Mouse (Mus musculus): ENCODE data around the gene Ric8a. TPM values are rescaled to one million over a fixed set of nuclear protein-coding genes. Genes with fewer than 3 reads are reported as not detected.
A peak's percentile ranks its signal among the peaks of the same experiment; 100 is the strongest.

Gene Ric8a
- polyA plus RNA-seq (2014; fragmentation: Nextera tagmentation; extraction: Ambion mirVana), result 65.7 and 72.8 TPM in 2 replicates

- no peaks in the 10 kb centered on the region for H3K9me3 ChIP-seq (ENCODE audit: control insufficient read depth, low read depth, low read length)
- peak within 1 kb of the TSS; percentile 99 for H3K4me2 ChIP-seq (replicated peaks; ENCODE audit: low read depth, low read length)
- peak within 1 kb of the TSS; percentile 88 for H3K9ac ChIP-seq (replicated peaks; ENCODE audit: low read depth, low read length)
- H3K36me3 ChIP-seq (ENCODE audit: control insufficient read depth, insufficient read depth, low read length), result peaks cover 50% of the 10 kb centered on the region
- H3K27ac ChIP-seq (ENCODE audit: low read length), result peak within 1 kb of the TSS; percentile 94
- peak within 1 kb of the TSS; percentile 87 for H3K4me3 ChIP-seq (ENCODE audit: low read depth, low read length)
- peak; percentile 79 for ATAC-seq (ENCODE audit: insufficient number of reproducible peaks, insufficient read depth, low FRiP score, low read depth)
- under 1% methylated on average over 50 of the region's 50 CpGs for WGBS
- peaks cover 13% of the 10 kb centered on the region for H3K4me1 ChIP-seq (ENCODE audit: control insufficient read depth, insufficient read depth, low read length)
- H3K27me3 ChIP-seq (ENCODE audit: control insufficient read depth, insufficient read depth, low read length), result no peaks in the 10 kb centered on the region
Observed at GRCm38 (mm10) chr7:140856785-140857549, at the start of gene Ric8a. Gene Ric8a, plus strand, starts transcription at chr7:140856957.

GRCm38 (mm10) chr7:140810496-140810895, 46.3 kb upstream of the Ric8a start:
- no peak overlapping the region for H3K27ac ChIP-seq (ENCODE audit: low read length)
- ATAC-seq (ENCODE audit: insufficient number of reproducible peaks, insufficient read depth, low FRiP score, low read depth), result no peak
- 88% methylated on average over 6 of the region's 6 CpGs for WGBS
- no peaks in the 10 kb centered on the region for H3K27me3 ChIP-seq (ENCODE audit: control insufficient read depth, insufficient read depth, low read length)
- no peak overlapping the region for H3K4me3 ChIP-seq (ENCODE audit: low read depth, low read length)
- H3K36me3 ChIP-seq (ENCODE audit: control insufficient read depth, insufficient read depth, low read length), result no peaks in the 10 kb centered on the region; the same call in 1 of the 2 replicates
- H3K4me2 ChIP-seq (replicated peaks; ENCODE audit: low read depth, low read length), result no peak overlapping the region
- no peaks in the 10 kb centered on the region for H3K4me1 ChIP-seq (ENCODE audit: control insufficient read depth, insufficient read depth, low read length)
- no peaks in the 10 kb centered on the region for H3K9me3 ChIP-seq (ENCODE audit: control insufficient read depth, low read depth, low read length)
- no peak overlapping the region for H3K9ac ChIP-seq (replicated peaks; ENCODE audit: low read depth, low read length)

- no peak for ATAC-seq (ENCODE audit: insufficient number of reproducible peaks, insufficient read depth, low FRiP score, low read depth)
- Histone ChIP-seq H3K4me2 (replicated peaks; ENCODE audit: low read depth, low read length) (no peak overlapping the region), H3K4me3 (ENCODE audit: low read depth, low read length) (no peak overlapping the region), H3K27ac (ENCODE audit: low read length) (no peak overlapping the region), H3K4me1 (ENCODE audit: control insufficient read depth, insufficient read depth, low read length) (no peaks in the 10 kb centered on the region), H3K9ac (replicated peaks; ENCODE audit: low read depth, low read length) (no peak overlapping the region), H3K36me3 (ENCODE audit: control insufficient read depth, insufficient read depth, low read length) (no peaks in the 10 kb centered on the region; the same call in 1 of the 2 replicates), H3K9me3 (ENCODE audit: control insufficient read depth, low read depth, low read length) (no peaks in the 10 kb centered on the region), H3K27me3 (ENCODE audit: control insufficient read depth, insufficient read depth, low read length) (no peaks in the 10 kb centered on the region)
- 89% methylated on average over 13 of the region's 13 CpGs for WGBS
Observed at GRCm38 (mm10) chr7:140811714-140812113, 45.0 kb upstream of the Ric8a start.

- Histone ChIP-seq H3K27ac (ENCODE audit: low read length) (no peak overlapping the region), H3K36me3 (ENCODE audit: control insufficient read depth, insufficient read depth, low read length) (no peaks in the 10 kb centered on the region; the same call in 1 of the 2 replicates), H3K4me1 (ENCODE audit: control insufficient read depth, insufficient read depth, low read length) (no peaks in the 10 kb centered on the region), H3K9ac (replicated peaks; ENCODE audit: low read depth, low read length) (no peak overlapping the region), H3K4me3 (ENCODE audit: low read depth, low read length) (no peak overlapping the region), H3K9me3 (ENCODE audit: control insufficient read depth, low read depth, low read length) (no peaks in the 10 kb centered on the region), H3K27me3 (ENCODE audit: control insufficient read depth, insufficient read depth, low read length) (no peaks in the 10 kb centered on the region), H3K4me2 (replicated peaks; ENCODE audit: low read depth, low read length) (no peak overlapping the region)
- no peak for ATAC-seq (ENCODE audit: insufficient number of reproducible peaks, insufficient read depth, low FRiP score, low read depth)
- 91% methylated on average over 12 of the region's 12 CpGs for WGBS
Observed at GRCm38 (mm10) chr7:140812850-140813249, 43.9 kb upstream of the Ric8a start.

GRCm38 (mm10) chr7:140820173-140820572, 36.6 kb upstream of the Ric8a start:
- 66% methylated on average over 4 of the region's 4 CpGs for WGBS
- H3K9me3 ChIP-seq (ENCODE audit: control insufficient read depth, low read depth, low read length), result no peaks in the 10 kb centered on the region
- H3K4me3 ChIP-seq (ENCODE audit: low read depth, low read length), result no peak overlapping the region
- no peak overlapping the region for H3K4me2 ChIP-seq (replicated peaks; ENCODE audit: low read depth, low read length)
- ATAC-seq (ENCODE audit: insufficient number of reproducible peaks, insufficient read depth, low FRiP score, low read depth), result no peak
- no peak overlapping the region for H3K27ac ChIP-seq (ENCODE audit: low read length)
- H3K27me3 ChIP-seq (ENCODE audit: control insufficient read depth, insufficient read depth, low read length), result no peaks in the 10 kb centered on the region
- H3K4me1 ChIP-seq (ENCODE audit: control insufficient read depth, insufficient read depth, low read length), result no peaks in the 10 kb centered on the region
- H3K36me3 ChIP-seq (ENCODE audit: control insufficient read depth, insufficient read depth, low read length), result no peaks in the 10 kb centered on the region
- H3K9ac ChIP-seq (replicated peaks; ENCODE audit: low read depth, low read length), result no peak overlapping the region

GRCm38 (mm10) chr7:140821305-140821652, 35.5 kb upstream of the Ric8a start:
- Histone ChIP-seq H3K27ac (ENCODE audit: low read length) (no peak overlapping the region), H3K9ac (replicated peaks; ENCODE audit: low read depth, low read length) (peak overlapping the region; percentile 30; the same call in 1 of the 2 replicates), H3K27me3 (ENCODE audit: control insufficient read depth, insufficient read depth, low read length) (no peaks in the 10 kb centered on the region), H3K36me3 (ENCODE audit: control insufficient read depth, insufficient read depth, low read length) (no peaks in the 10 kb centered on the region), H3K9me3 (ENCODE audit: control insufficient read depth, low read depth, low read length) (no peaks in the 10 kb centered on the region), H3K4me1 (ENCODE audit: control insufficient read depth, insufficient read depth, low read length) (no peaks in the 10 kb centered on the region), H3K4me2 (replicated peaks; ENCODE audit: low read depth, low read length) (peak overlapping the region; percentile 74), H3K4me3 (ENCODE audit: low read depth, low read length) (peak overlapping the region; percentile 37)
- no peak for ATAC-seq (ENCODE audit: insufficient number of reproducible peaks, insufficient read depth, low FRiP score, low read depth)
- 45% methylated on average over 5 of the region's 5 CpGs for WGBS

- 1% methylated on average over 21 of the region's 21 CpGs for WGBS
- H3K9ac ChIP-seq (replicated peaks; ENCODE audit: low read depth, low read length), result peak within 1 kb of the TSS; percentile 30; the same call in 1 of the 2 replicates
Observed at GRCm38 (mm10) chr7:140821653-140822329, 35.0 kb upstream of the Ric8a start, which contains the start of gene Zfp941. Gene Zfp941, minus strand, starts transcription at chr7:140822178.

GRCm38 (mm10) chr7:140822731-140823130, 34.0 kb upstream of the Ric8a start:
- WGBS, result 90% methylated on average over 4 of the region's 4 CpGs
- no peak for ATAC-seq (ENCODE audit: insufficient number of reproducible peaks, insufficient read depth, low FRiP score, low read depth)
- Histone ChIP-seq H3K27ac (ENCODE audit: low read length) (no peak overlapping the region), H3K9me3 (ENCODE audit: control insufficient read depth, low read depth, low read length) (no peaks in the 10 kb centered on the region), H3K27me3 (ENCODE audit: control insufficient read depth, insufficient read depth, low read length) (no peaks in the 10 kb centered on the region), H3K4me3 (ENCODE audit: low read depth, low read length) (no peak overlapping the region), H3K4me1 (ENCODE audit: control insufficient read depth, insufficient read depth, low read length) (no peaks in the 10 kb centered on the region), H3K4me2 (replicated peaks; ENCODE audit: low read depth, low read length) (no peak overlapping the region), H3K36me3 (ENCODE audit: control insufficient read depth, insufficient read depth, low read length) (no peaks in the 10 kb centered on the region), H3K9ac (replicated peaks; ENCODE audit: low read depth, low read length) (no peak overlapping the region)

More at GRCm38 (mm10) chr7:140821653-140822329, 35.0 kb upstream of the Ric8a start, which contains the start of gene Zfp941:
- no peaks in the 10 kb centered on the region for H3K9me3 ChIP-seq (ENCODE audit: control insufficient read depth, low read depth, low read length)
- no peaks in the 10 kb centered on the region for H3K27me3 ChIP-seq (ENCODE audit: control insufficient read depth, insufficient read depth, low read length)
- H3K4me2 ChIP-seq (replicated peaks; ENCODE audit: low read depth, low read length), result peak within 1 kb of the TSS; percentile 74
- no peaks in the 10 kb centered on the region for H3K4me1 ChIP-seq (ENCODE audit: control insufficient read depth, insufficient read depth, low read length)
- ATAC-seq (ENCODE audit: insufficient number of reproducible peaks, insufficient read depth, low FRiP score, low read depth), result peak; percentile 63; the same call in 1 of the 2 replicates
- H3K27ac ChIP-seq (ENCODE audit: low read length), result 0 out of 2 replicates have a peak within 1 kb of the TSS, but pooled peaks have one; percentile 4
- H3K4me3 ChIP-seq (ENCODE audit: low read depth, low read length), result peak within 1 kb of the TSS; percentile 37
- no peaks in the 10 kb centered on the region for H3K36me3 ChIP-seq (ENCODE audit: control insufficient read depth, insufficient read depth, low read length)

All from stomach, embryonic 14.5 days (tissue).